Mouse (Mus musculus) mature B cell (primary cell): ENCODE data around the gene Ltbp1.

Experiments used
- in situ Hi-C: fragments of 300-500 bp; cut with MboI; formaldehyde crosslinking; loops from 2 replicates; pipeline ENCODE4 v1.14.3; 2019

Gene Ltbp1

GRCm38 (mm10) chr17:75440619-75441018 is 435.3 kb downstream of the Ltbp1 start:
- in situ Hi-C loops, result no loop called here

- in situ Hi-C loops, result no loop called here
These were observed 436.0 kb downstream of the Ltbp1 start for GRCm38 (mm10) chr17:75441260-75441830.
